Mouse (Mus musculus) liver, embryonic 14.5 days (tissue): ENCODE results near the gene Tmem102. TPM values are rescaled to one million over a fixed set of nuclear protein-coding genes. Genes with fewer than 3 reads are reported as not detected.
A peak's percentile ranks its signal among the peaks of the same experiment; 100 is the strongest.

Experiments
- ATAC-seq: fragments of 200-750 bp; cut with Nextera tagmentation; 2 replicates; pipeline ENCODE4 v1.8.0; 2017; ENCODE audit warnings: moderate number of reproducible peaks, mild to moderate bottlenecking, moderate library complexity; ENCODE audit not compliant: insufficient read depth
- DNase-seq, 3 experiments: peaks; one replicate each; pipeline ENCODE4 v3.0.0-alpha.2; 2012 to 2013; ENCODE audit warnings: low read depth in 3 of 3, low spot score in 3 of 3
- H3K27ac ChIP-seq: fragments of 300-500 bp; sonication (generic); 2 replicates; pipeline ENCODE4 v1.5.1; 2014; ENCODE audit warnings: moderate library complexity, mild to moderate bottlenecking, control low read depth, inconsistent platforms
- H3K27me3 ChIP-seq: fragments of 300-500 bp; sonication (generic); 2 replicates; pipeline ENCODE4 v1.6.1; 2014; ENCODE audit warnings: mild to moderate bottlenecking, low read length, moderate library complexity; ENCODE audit not compliant: control insufficient read depth, insufficient read depth
- H3K36me3 ChIP-seq: fragments of 300-500 bp; sonication (generic); replicated peaks from 2 replicates; pipeline ENCODE4 v1.6.1; 2014; ENCODE audit warnings: low read depth; ENCODE audit not compliant: control insufficient read depth, insufficient read depth
- H3K4me1 ChIP-seq, 2 experiments: fragments of 200-500 bp in 1 of 2; fragments of 300-500 bp in 1 of 2; sonication (generic) in 1 of 2; replicated peaks; 2 replicates each; pipeline ENCODE4 v1.6.1; 2012 to 2014; ENCODE audit warnings: antibody characterized with exemption in 1 of 2, inconsistent platforms in 1 of 2, low read length in 1 of 2; ENCODE audit not compliant: control insufficient read depth in 2 of 2, insufficient read depth in 2 of 2
- H3K4me2 ChIP-seq: fragments of 300-500 bp; sonication (generic); 2 replicates; pipeline ENCODE4 v1.6.1; 2014; ENCODE audit warnings: low read depth, mild to moderate bottlenecking, control low read depth, moderate library complexity
- H3K4me3 ChIP-seq, 2 experiments: fragments of 200-500 bp in 1 of 2; fragments of 300-500 bp in 1 of 2; sonication (generic) in 1 of 2; 2 replicates each; pipeline ENCODE4 v1.5.1; 2012 to 2014; ENCODE audit warnings: low read depth in 2 of 2, low read length in 2 of 2, mild to moderate bottlenecking in 2 of 2, control low read depth in 1 of 2, inconsistent platforms in 1 of 2, moderate library complexity in 1 of 2; ENCODE audit not compliant: insufficient read depth in 1 of 2
- H3K9ac ChIP-seq: fragments of 300-500 bp; sonication (generic); replicated peaks from 2 replicates; pipeline ENCODE4 v1.6.1; 2014; ENCODE audit warnings: mild to moderate bottlenecking, control low read depth, moderate library complexity
- H3K9me3 ChIP-seq: fragments of 300-500 bp; sonication (generic); 2 replicates; pipeline ENCODE4 v1.6.1; 2016; ENCODE audit warnings: low read length, mixed read lengths; ENCODE audit not compliant: control insufficient read depth
- CTCF ChIP-seq: IDR thresholded peaks from 2 replicates; pipeline ENCODE4 v1.5.1; 2016; ENCODE audit warnings: antibody characterized with exemption, low read depth, control low read depth
- EP300 ChIP-seq: IDR thresholded peaks from 2 replicates; pipeline ENCODE4 v1.6.1; 2016; ENCODE audit warnings: antibody characterized with exemption, low read depth
- WGBS: fragments of 180-500 bp; shearing (Covaris S2); extraction: QIAGEN DNeasy Blood & Tissue Kit; methylation state at CpG from one replicate; pipeline ENCODE4 v1.1.7; 2014; ENCODE audit not compliant: insufficient replicate concordance; 5-methylcytosine and 5-hydroxymethylcytosine counted together
- polyA plus RNA-seq, 2 experiments: library from polyadenylated mRNA; depleted of rRNA in 1 of 2; stranded (reverse) in 1 of 2; unstranded in 1 of 2; fragments of >200 nt; fragmentation: Nextera tagmentation in 1 of 2; extraction: Ambion mirVana in 1 of 2; gene quantifications; 2 replicates each; pipeline versions ENCODE4 v1.2.1 to v1.2.3; 2012 to 2014

Tmem102 gene
- polyA plus RNA-seq (2012; rRNA removed) (0.25 TPM in 2 replicates), polyA plus RNA-seq (2014; fragmentation: Nextera tagmentation; extraction: Ambion mirVana) (0.57 and 0.80 TPM in 2 replicates)

DNA sequence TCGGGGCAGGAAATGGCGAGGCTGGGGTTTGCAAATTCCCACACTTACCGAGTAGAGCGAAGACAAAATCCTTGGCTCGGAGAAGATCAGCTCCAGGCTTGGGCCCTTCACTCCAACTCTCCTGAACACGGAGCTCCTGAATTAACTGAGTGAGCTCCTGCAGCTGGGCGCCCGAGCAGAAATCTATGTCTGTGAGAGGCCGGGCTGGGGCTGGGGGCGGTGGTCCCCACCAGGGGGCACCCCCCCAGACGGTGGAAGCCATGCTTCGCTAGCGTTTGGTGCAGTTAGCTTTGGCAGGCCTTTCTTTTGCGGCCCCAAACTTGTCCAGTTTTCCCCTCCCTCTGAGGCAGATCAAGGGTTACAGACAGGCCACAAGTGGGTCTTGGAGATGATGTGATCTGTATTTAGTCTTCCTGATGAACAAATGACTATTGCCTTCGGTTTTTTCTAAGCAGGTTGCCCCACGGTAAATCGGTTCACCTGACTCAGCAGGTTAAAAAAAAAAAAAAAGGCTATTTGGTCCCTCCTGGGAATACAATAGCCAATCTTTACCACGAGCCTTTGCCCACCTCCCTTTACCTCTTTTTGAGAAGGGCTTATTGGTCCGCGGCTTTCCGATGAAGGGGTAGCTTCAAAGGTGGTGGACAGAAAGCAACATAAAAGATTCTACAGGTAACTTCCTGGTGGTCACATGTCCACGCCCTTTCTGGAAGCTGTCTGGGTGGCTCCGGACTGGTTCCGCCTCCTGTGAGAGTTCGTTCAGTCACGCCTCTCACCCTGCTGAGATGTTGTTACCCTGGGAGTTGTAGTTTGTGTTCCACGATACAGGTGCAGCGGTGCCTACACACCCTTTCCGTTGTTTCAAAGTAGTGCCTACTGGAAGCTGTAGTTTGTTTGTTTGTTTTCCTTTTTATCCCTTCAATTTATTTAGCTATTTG lies at the start of gene Tmem102:
Gene Tmem102, minus strand, starts transcription at position 653 of the 938 bp plus-strand sequence.
- H3K9ac ChIP-seq, result no peak within 1 kb of the TSS
- H3K27me3 ChIP-seq, result peaks cover 65% of the 10 kb centered on the region
- H3K4me3 ChIP-seq, result 0 out of 4 replicates have a peak within 1 kb of the TSS, but pooled peaks of 1 of the 2 experiments have one; percentile 14
- no peaks in the 10 kb centered on the region for H3K36me3 ChIP-seq
- DNase-seq (no peak), ATAC-seq (no peak)
- 21% methylated on average over 29 of the region's 29 CpGs for WGBS
- H3K9me3 ChIP-seq, result no peaks in the 10 kb centered on the region
- no peak within 1 kb of the TSS for H3K27ac ChIP-seq
- H3K4me1 ChIP-seq, result no peaks in the 10 kb centered on the region; a peak in 2 of 4 replicates
- TF ChIP-seq EP300 (no peak), CTCF (no peak)
- H3K4me2 ChIP-seq, result peak within 1 kb of the TSS; percentile 65

DNA sequence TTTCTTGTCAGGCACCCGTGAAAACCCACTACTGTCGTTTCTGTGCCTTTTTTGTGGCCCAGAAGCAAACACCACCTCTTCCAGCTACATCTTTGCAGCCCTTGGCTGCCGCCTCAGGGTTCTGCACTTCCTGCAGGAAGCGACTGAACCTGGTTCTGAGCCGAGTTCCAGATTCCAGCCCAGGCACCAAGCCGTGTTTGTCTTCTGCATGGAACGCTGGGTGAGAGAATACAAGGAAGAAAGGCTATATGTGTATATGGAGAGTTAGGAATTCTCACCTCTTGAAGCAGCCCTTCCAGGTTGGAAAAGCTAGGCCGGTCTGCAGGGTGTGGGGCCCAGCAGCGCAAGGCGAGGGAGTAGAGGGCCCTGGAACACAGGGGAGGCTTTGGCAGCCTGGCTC lies 49.3 kb upstream of the Tmem102 start:
- peak overlapping the region; percentile 86 for H3K4me2 ChIP-seq
- H3K4me1 ChIP-seq, result peaks cover 39 to 50% of the 10 kb centered on the region in 2 experiments
- H3K36me3 ChIP-seq, result peaks cover 14% of the 10 kb centered on the region
- WGBS, result 52% methylated on average over 10 of the region's 10 CpGs
- H3K27ac ChIP-seq, result peak overlapping the region; percentile 99
- TF ChIP-seq EP300, result no peak
- no peak for TF ChIP-seq CTCF
- H3K4me3 ChIP-seq, result peak overlapping the region; percentile 0 to 37; a peak in 2 of 4 replicates
- no peak for ATAC-seq
- H3K9me3 ChIP-seq, result no peaks in the 10 kb centered on the region
- DNase-seq, result no peak
- H3K27me3 ChIP-seq, result peaks cover 11% of the 10 kb centered on the region
- peak overlapping the region; percentile 66 for H3K9ac ChIP-seq

DNA sequence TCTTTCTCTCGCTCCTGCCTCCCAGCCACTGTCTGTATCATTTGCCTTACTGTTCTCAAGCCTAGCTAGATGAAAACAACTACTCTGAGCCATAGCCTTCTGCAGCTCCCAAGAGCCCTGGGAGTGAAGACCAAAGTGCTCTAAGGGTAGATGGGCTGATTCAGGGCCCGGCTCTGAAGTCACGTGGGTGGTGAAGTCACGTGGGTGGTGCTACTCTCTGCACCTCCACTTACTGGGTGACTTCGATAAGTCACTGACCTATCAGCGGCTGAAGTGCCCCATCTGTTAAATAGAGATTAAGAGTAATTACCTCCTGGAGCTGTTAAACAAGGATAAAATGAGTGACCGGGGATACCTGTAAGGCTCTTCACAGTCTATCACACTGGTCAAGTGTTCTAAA lies 48.6 kb upstream of the Tmem102 start:
- ATAC-seq (peak; percentile 96), DNase-seq (peak; percentile 98)
- Histone ChIP-seq H3K27me3 (peaks cover 7% of the 10 kb centered on the region), H3K9ac (peak overlapping the region; percentile 71), H3K27ac (peak overlapping the region; percentile 99), H3K4me1 (peaks cover 39 to 51% of the 10 kb centered on the region in 2 experiments), H3K4me3 (peak overlapping the region; percentile 46 to 47), H3K9me3 (no peaks in the 10 kb centered on the region), H3K36me3 (peaks cover 17% of the 10 kb centered on the region), H3K4me2 (peak overlapping the region; percentile 86)
- TF ChIP-seq EP300, result peak; percentile 97
- TF ChIP-seq CTCF, result no peak
- 7% methylated on average over 7 of the region's 7 CpGs for WGBS

DNA sequence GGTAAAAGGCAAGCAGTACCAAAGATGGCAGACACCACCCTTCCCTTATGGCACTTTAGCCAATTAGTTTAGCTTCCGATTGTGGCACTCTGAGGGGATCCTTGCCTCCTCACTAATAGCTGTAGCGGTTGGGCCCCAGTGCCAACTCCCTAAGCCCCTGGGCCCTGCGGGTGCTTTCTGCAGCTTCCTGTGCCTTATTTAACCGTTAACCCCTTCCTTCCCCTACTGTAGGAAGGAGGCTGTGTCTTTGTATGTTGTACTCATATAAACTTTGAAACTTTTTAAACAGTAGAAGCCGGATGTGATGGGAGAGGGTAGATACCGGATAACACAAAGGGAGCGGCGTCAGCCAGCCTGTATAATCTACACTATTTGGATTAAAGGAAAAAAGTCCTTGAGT lies 45.3 kb upstream of the Tmem102 start:
- TF ChIP-seq CTCF, result no peak
- no peak for TF ChIP-seq EP300
- H3K4me2 ChIP-seq, result no peak overlapping the region

DNA sequence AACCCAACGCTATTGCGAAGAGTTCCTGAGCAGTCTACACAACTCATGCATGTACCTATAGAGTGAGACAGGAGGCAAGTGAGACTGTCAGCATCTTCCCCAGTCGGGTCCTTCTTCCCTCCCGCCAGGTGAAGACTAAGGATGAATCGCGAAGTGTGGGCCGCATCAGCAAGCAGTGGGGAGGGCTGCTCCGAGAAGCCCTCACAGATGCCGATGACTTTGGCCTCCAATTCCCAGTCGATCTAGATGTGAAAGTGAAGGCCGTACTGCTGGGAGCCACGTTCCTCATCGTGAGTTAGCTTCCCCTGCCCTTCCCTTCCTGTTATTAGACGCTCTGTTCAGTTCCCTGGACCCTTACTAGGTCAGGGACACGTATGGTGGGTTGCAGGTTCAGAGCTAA lies 44.5 kb upstream of the Tmem102 start:
- ATAC-seq (no peak), DNase-seq (no peak)
- WGBS, result 84% methylated on average over 15 of the region's 15 CpGs
- no peak overlapping the region for H3K4me3 ChIP-seq
- H3K4me1 ChIP-seq, result peaks cover 55 to 66% of the 10 kb centered on the region in 2 experiments
- H3K27ac ChIP-seq, result no peak overlapping the region
- no peaks in the 10 kb centered on the region for H3K9me3 ChIP-seq
- no peak overlapping the region for H3K4me2 ChIP-seq
- TF ChIP-seq CTCF, result no peak
- TF ChIP-seq EP300, result no peak
- H3K27me3 ChIP-seq, result no peaks in the 10 kb centered on the region
- H3K36me3 ChIP-seq, result peaks cover 20% of the 10 kb centered on the region
- H3K9ac ChIP-seq, result no peak overlapping the region

More for the DNA sequence above, 45.3 kb upstream of the Tmem102 start:
- Histone ChIP-seq H3K27ac (peak overlapping the region; percentile 5), H3K9ac (no peak overlapping the region), H3K9me3 (no peaks in the 10 kb centered on the region), H3K36me3 (peaks cover 20% of the 10 kb centered on the region), H3K4me1 (peaks cover 57 to 68% of the 10 kb centered on the region in 2 experiments), H3K27me3 (no peaks in the 10 kb centered on the region), H3K4me3 (no peak overlapping the region)
- no peak for ATAC-seq
- DNase-seq, result no peak
- WGBS, result 49% methylated on average over 8 of the region's 8 CpGs
